Mouse (Mus musculus) small intestine, adult 2 months (tissue): ENCODE results near the gene Ildr1.

Experiments
- CTCF ChIP-seq: fragments of 200-500 bp; IDR thresholded peaks from 2 replicates; pipeline ENCODE4 v1.5.1; 2012; ENCODE audit warnings: low read depth, mild to moderate bottlenecking, control low read depth, inconsistent platforms, low read length, moderate library complexity, mixed read lengths; ENCODE audit not compliant: insufficient replicate concordance, insufficient read length; ENCODE audit errors: extremely low read depth
- POLR2A ChIP-seq: fragments of 200-500 bp; IDR thresholded peaks from 2 replicates; pipeline ENCODE4 v1.6.1; 2012; ENCODE audit warnings: low read depth, mild to moderate bottlenecking, control low read depth, inconsistent platforms, low read length, moderate library complexity

DNA sequence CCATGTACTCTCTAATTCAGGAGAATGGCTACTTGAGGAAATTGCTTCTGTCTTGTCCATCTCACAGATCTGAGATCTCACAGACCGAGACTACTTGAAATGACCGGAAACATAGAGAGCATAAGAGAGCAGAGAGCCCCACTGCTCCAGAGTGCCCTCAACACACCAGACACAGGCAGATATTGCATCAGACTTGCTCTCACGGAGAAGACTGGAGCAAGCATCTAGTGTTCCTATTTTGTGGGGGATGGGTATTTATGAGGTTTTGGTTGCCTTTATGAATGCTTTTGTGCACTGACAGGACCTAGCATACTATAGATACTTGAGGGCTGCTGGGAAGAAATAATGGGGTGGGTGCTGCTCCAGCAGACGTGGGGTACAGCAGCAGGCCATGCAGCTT, 20.6 kb upstream of the Ildr1 start:
- TF ChIP-seq CTCF: no peak
- no peak for TF ChIP-seq POLR2A
